Mouse (Mus musculus) megakaryocyte, embryonic 14.5 days (primary cell): ENCODE measurements around the gene Chd2.

Source experiments
- FLI1 ChIP-seq: IDR thresholded peaks from 2 replicates; pipeline ENCODE4 v1.6.1; 2012; ENCODE audit warnings: low read length, inconsistent platforms, mixed read lengths
- GATA1 ChIP-seq: IDR thresholded peaks from 3 replicates; pipeline ENCODE4 v1.6.1; 2012; ENCODE audit warnings: mixed read lengths, low read length, inconsistent platforms, borderline replicate concordance

- TF ChIP-seq GATA1 = no peak
- no peak for TF ChIP-seq FLI1
Observed at GRCm38 (mm10) chr7:73529261-73529660, 12.4 kb downstream of the Chd2 start.
